Comparison of ENCODE assay signal across 8 mouse cellular contexts in genomic region chr15:96344591-96345285, GRCm38 (mm10). TPM values are rescaled to one million over a fixed set of nuclear protein-coding genes. Genes with fewer than 3 reads are reported as not detected.
A peak's percentile ranks its signal among the peaks of the same experiment; 100 is the strongest.
DNase-seq lines count a peak whose midpoint lies in the region; ATAC-seq and TF ChIP-seq lines count a peak whose summit lies in the region.
"Had no signal": no experiment of that assay in that cellular context is flagged by ENCODE, and none has a peak within 500 bp of the region (broad histone marks: within the 10 kb centered on the region; RNA-seq: fewer than 3 reads in every experiment).

No protein-coding gene starts in this region.

- ATAC-seq in midbrain, embryonic 11.5 days (ENCODE audit: low FRiP score), result no peak
- no peak for ATAC-seq in midbrain, embryonic 16.5 days
- peak; percentile 89 for ATAC-seq in erythroblast, adult 5-6 weeks (replicated peaks; ENCODE audit: low FRiP score, poor library complexity, severe bottlenecking)
- ATAC-seq in liver, embryonic 15.5 days (ENCODE audit: insufficient read depth), result peak; percentile 64
- ATAC-seq in stomach, postnatal 0 days (ENCODE audit: low FRiP score, low TSS enrichment), result peak; percentile 61
- ATAC-seq: midbrain, embryonic 13.5 days had no signal

- H3K4me3 ChIP-seq in midbrain, embryonic 11.5 days (ENCODE audit: low read depth, low read length), result no peak overlapping the region
- no peak overlapping the region for H3K4me3 ChIP-seq in midbrain, embryonic 16.5 days (ENCODE audit: low read depth, low read length)
- H3K4me3 ChIP-seq in liver, embryonic 15.5 days (replicated peaks), result peak overlapping the region; percentile 21
- H3K4me3 ChIP-seq in stomach, postnatal 0 days (ENCODE audit: low read depth, low read length), result no peak overlapping the region
- H3K4me3 ChIP-seq: midbrain, embryonic 13.5 days had no signal

- 77% methylated on average over 6 of the region's 7 CpGs for WGBS in midbrain, embryonic 11.5 days
- WGBS in midbrain, embryonic 16.5 days, result 62% methylated on average over 6 of the region's 7 CpGs
- WGBS in liver, embryonic 15.5 days (ENCODE audit: insufficient replicate concordance), result 13% methylated on average over 6 of the region's 7 CpGs
- WGBS in stomach, postnatal 0 days, result 57% methylated on average over 6 of the region's 7 CpGs

- H3K9ac ChIP-seq in midbrain, embryonic 11.5 days (ENCODE audit: low read length), result no peak overlapping the region
- no peak overlapping the region for H3K9ac ChIP-seq in midbrain, embryonic 16.5 days (ENCODE audit: low read depth, low read length)
- no peak overlapping the region for H3K9ac ChIP-seq in liver, embryonic 15.5 days
- H3K9ac ChIP-seq in stomach, postnatal 0 days (ENCODE audit: low read length), result no peak overlapping the region
- H3K9ac ChIP-seq: midbrain, embryonic 13.5 days had no signal

- no peak overlapping the region for H3K27ac ChIP-seq in midbrain, embryonic 11.5 days (ENCODE audit: low read depth, low read length)
- H3K27ac ChIP-seq in midbrain, embryonic 16.5 days (ENCODE audit: low read length), result no peak overlapping the region
- peak overlapping the region; percentile 81 for H3K27ac ChIP-seq in liver, embryonic 15.5 days (replicated peaks)
- H3K27ac ChIP-seq in stomach, postnatal 0 days (replicated peaks), result no peak overlapping the region
- H3K27ac ChIP-seq: midbrain, embryonic 13.5 days had no signal

- TF ChIP-seq EP300 in stomach, postnatal 0 days (optimal IDR thresholded peaks at IDR 0.05), result no peak

- H3K27me3 ChIP-seq in midbrain, embryonic 11.5 days (ENCODE audit: control insufficient read depth, insufficient read depth, low read length), result no peaks in the 10 kb centered on the region
- no peaks in the 10 kb centered on the region for H3K27me3 ChIP-seq in midbrain, embryonic 16.5 days (ENCODE audit: control insufficient read depth, insufficient read depth, low read depth, low read length)
- H3K27me3 ChIP-seq in liver, embryonic 15.5 days, result no peaks in the 10 kb centered on the region
- H3K27me3 ChIP-seq in stomach, postnatal 0 days (ENCODE audit: control insufficient read depth, insufficient read depth, low read length), result no peaks in the 10 kb centered on the region
- H3K27me3 ChIP-seq: midbrain, embryonic 13.5 days had no signal

- peak; percentile 40 for TF ChIP-seq CTCF in stomach, postnatal 0 days (IDR thresholded peaks at IDR 0.05; ENCODE audit: low read depth)

- H3K9me3 ChIP-seq in midbrain, embryonic 11.5 days (ENCODE audit: control insufficient read depth, low read length), result no peaks in the 10 kb centered on the region
- no peaks in the 10 kb centered on the region for H3K9me3 ChIP-seq in midbrain, embryonic 16.5 days (replicated peaks; ENCODE audit: control insufficient read depth, low read length, poor library complexity, severe bottlenecking)
- H3K9me3 ChIP-seq in liver, embryonic 15.5 days (replicated peaks), result no peaks in the 10 kb centered on the region
- no peaks in the 10 kb centered on the region for H3K9me3 ChIP-seq in stomach, postnatal 0 days (ENCODE audit: control insufficient read depth, low read length)
- H3K9me3 ChIP-seq: midbrain, embryonic 13.5 days had no signal

- no peaks in the 10 kb centered on the region for H3K4me1 ChIP-seq in midbrain, embryonic 11.5 days (ENCODE audit: control insufficient read depth, insufficient read depth, low read length)
- H3K4me1 ChIP-seq in midbrain, embryonic 16.5 days (ENCODE audit: control insufficient read depth, insufficient read depth, low read length), result no peaks in the 10 kb centered on the region
- peaks cover 54% of the 10 kb centered on the region for H3K4me1 ChIP-seq in liver, embryonic 15.5 days (replicated peaks)
- no peaks in the 10 kb centered on the region for H3K4me1 ChIP-seq in stomach, postnatal 0 days (replicated peaks; ENCODE audit: control insufficient read depth, insufficient read depth)

- no peaks in the 10 kb centered on the region for H3K36me3 ChIP-seq in midbrain, embryonic 11.5 days (ENCODE audit: control insufficient read depth, insufficient read depth, low read length)
- no peaks in the 10 kb centered on the region for H3K36me3 ChIP-seq in midbrain, embryonic 16.5 days (ENCODE audit: control insufficient read depth, insufficient read depth, low read length)
- peaks cover under 1% of the 10 kb centered on the region; the same call in 1 of the 2 replicates for H3K36me3 ChIP-seq in liver, embryonic 15.5 days (replicated peaks)
- H3K36me3 ChIP-seq in stomach, postnatal 0 days (ENCODE audit: control insufficient read depth, insufficient read depth, low read length), result no peaks in the 10 kb centered on the region
- H3K36me3 ChIP-seq: midbrain, embryonic 13.5 days had no signal

- DNase-seq in midbrain, embryonic 11.5 days (ENCODE audit: low spot score, missing footprints), result peak; percentile 39
- peak; percentile 33 for DNase-seq in stomach, postnatal 0 days (ENCODE audit: low spot score)
- no peak for DNase-seq in layer of hippocampus, adult 8-10 months (ENCODE audit: low spot score in 2 of 2)
- no peak for DNase-seq in layer of hippocampus, postnatal 25 days (ENCODE audit: extremely low spot score in 1 of 2, low spot score in 1 of 2)

- no peak overlapping the region for H3K4me2 ChIP-seq in midbrain, embryonic 11.5 days
- no peak overlapping the region for H3K4me2 ChIP-seq in midbrain, embryonic 16.5 days (ENCODE audit: low read length)
- peak overlapping the region; percentile 58 for H3K4me2 ChIP-seq in liver, embryonic 15.5 days
- no peak overlapping the region for H3K4me2 ChIP-seq in stomach, postnatal 0 days (replicated peaks; ENCODE audit: low read depth)
- H3K4me2 ChIP-seq: midbrain, embryonic 13.5 days had no signal

RNA-seq across cellular contexts. Expression of gene Arid2, which starts 57.4 kb away (rescaled TPM):
- polyA plus RNA-seq in midbrain, embryonic 11.5 days (2014; fragmentation: Nextera tagmentation; extraction: Ambion mirVana), result 34.8 and 35.5 TPM in 2 replicates
- polyA plus RNA-seq in midbrain, embryonic 16.5 days (2015; fragmentation: Nextera tagmentation; extraction: Ambion mirVana), result 17.8 and 21.2 TPM in 2 replicates
- total RNA-seq in erythroblast, adult 5-6 weeks (2015; ENCODE audit: low replicate concordance), result 35.9 and 39.0 TPM in 2 replicates
- total RNA-seq in erythroblast, adult 5-6 weeks (2017; ENCODE audit: low replicate concordance), result 32.6 and 35.7 TPM in 2 replicates
- 7.5 and 8.0 TPM in 2 replicates for polyA plus RNA-seq in liver, embryonic 15.5 days (2015; fragmentation: Nextera tagmentation; extraction: Ambion mirVana)
- polyA plus RNA-seq in stomach, postnatal 0 days (2015; fragmentation: Nextera tagmentation; extraction: Ambion mirVana), result 7.3 and 8.3 TPM in 2 replicates
- total RNA-seq in layer of hippocampus, adult 8-10 months (2022), result 10 to 100 TPM; 28.6 to 39.8 (median 35.4) TPM
- 10 to 100 TPM; 32.0 to 37.1 TPM for total RNA-seq in layer of hippocampus, postnatal 25 days (2021)

Comparison
In these comparisons a context has a peak if more than half of its experiments do, and no peak if none do; other contexts are left out.
1. ATAC-seq: peak in erythroblast, adult 5-6 weeks (single experiment), liver, embryonic 15.5 days (single experiment) and stomach, postnatal 0 days (single experiment); none in midbrain, embryonic 11.5 days (single experiment) and midbrain, embryonic 16.5 days (single experiment).
2. DNase-seq: peak in midbrain, embryonic 11.5 days (single experiment) and stomach, postnatal 0 days (single experiment); none in layer of hippocampus, adult 8-10 months (0 of 2) and layer of hippocampus, postnatal 25 days (0 of 2).